Mouse (Mus musculus): ENCODE data around the gene Naa30. TPM values are rescaled to one million over a fixed set of nuclear protein-coding genes. Genes with fewer than 3 reads are reported as not detected.
"Not testable (repeated sequence)": the region's sequence is repeated elsewhere in the genome, so short reads cannot be mapped to it uniquely, and the experiment has no call there.

Gene Naa30
- total RNA-seq (2021), result 10 to 100 TPM; 35.9 to 36.9 TPM

DNA sequence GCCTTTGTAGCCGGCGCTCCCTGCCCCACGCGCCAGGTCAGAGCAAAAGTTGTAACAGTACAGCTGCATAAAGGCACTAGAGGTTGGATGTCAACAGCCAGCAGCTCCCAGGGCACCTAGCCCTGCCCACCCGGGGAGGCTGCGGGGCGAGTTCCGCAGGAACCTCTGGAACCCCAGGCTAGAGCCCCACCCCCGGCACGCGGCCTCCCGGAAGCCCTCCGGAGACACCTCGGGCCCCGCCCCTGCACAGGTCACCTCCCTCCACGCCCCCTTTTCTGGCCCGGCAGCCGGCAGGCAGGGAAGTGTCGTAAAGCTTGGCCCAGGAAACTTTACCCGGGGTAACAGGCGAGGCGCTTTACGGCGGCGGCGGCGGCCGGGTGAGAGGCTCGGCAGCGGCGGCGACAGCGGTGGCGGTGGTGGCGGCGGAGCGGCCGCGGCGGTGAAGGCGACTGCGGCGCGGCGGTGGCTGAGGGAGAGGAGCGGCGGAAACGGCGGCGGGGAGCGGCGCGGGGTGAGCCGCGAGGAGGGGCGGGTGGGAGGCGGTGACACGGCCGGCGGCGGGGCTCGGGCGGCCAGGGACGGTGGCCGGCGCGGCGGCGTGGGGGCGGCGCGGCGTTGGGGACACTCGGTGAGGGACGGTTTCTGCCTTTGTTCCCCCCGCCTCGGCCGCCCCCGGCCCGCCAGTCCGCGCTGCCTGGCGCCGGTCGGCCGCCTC is at the start of gene Naa30:
TSS of gene Naa30 (plus strand) at position 360 of the 715 bp plus-strand sequence.
- intact Hi-C loops (cut with DNase I), result no loop called here
- DNase-seq (ENCODE audit: extremely low spot score in 1 of 2, low spot score in 2 of 2), result peak; percentile 93 to 98

DNA sequence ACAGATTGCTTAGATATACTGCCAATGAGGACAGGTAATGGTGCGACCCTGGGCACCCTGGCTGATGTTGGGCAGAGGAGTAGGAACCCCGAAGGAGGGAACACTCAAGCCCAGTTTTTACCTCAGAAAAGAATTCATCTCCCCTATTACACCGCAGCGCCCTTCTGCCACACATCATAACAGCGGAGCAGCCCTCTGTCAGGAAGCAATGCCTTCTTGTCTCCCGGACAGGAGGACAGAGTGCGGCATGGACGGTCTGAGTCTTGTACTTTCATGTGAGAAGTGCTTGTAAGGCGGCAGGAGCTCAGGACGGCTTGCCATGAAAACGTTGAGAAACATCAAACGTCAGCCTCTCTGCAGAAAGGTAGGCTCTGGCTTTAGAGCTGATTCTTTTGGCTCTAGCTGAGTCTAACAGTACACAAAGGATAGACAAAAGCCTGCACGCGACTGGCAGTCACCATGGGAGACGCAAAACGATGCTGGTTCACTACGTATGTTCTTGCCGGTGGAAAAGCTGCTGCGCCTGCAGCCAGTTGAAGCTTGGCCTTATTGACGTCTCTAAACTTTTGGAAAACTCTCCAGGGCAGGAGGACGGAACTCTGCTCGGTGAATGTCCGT is 44.8 kb upstream of the Naa30 start:
- peak in 1 of 2 experiments; percentile 1 for DNase-seq (ENCODE audit: extremely low spot score in 1 of 2, low spot score in 2 of 2)
- intact Hi-C loops (cut with DNase I), result no loop called here

- intact Hi-C loops (cut with DNase I), result no loop called here
- DNase-seq (ENCODE audit: extremely low spot score in 1 of 2, low spot score in 2 of 2), result no peak
These were observed 43.3 kb upstream of the Naa30 start for GRCm38 (mm10) chr14:49128544-49129263.

DNA sequence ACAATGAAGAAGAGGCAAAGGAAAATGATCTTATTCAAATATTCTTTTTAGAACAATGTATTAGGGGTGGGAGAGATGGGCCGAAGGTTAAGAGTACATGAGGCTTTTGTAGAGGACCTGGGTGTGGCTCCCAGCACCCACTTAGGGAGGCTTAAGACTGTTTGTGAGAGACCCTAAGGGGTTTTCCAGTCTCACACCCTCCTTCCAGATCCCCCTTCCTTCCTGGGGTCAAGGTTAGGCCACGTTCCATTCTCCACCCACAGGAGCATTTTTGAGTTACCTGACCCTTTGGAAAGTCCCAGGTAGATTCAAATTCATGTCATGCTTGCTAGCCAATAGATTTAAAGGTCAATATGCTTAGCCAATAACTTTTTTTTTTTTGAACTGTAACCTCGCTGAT is 39.6 kb upstream of the Naa30 start:
- DNase-seq (ENCODE audit: extremely low spot score in 1 of 2, low spot score in 2 of 2), result no peak
- intact Hi-C loops (cut with DNase I), result no loop called here

- DNase-seq (ENCODE audit: extremely low spot score in 1 of 2, low spot score in 2 of 2), result no peak
These were observed 33.9 kb upstream of the Naa30 start for GRCm38 (mm10) chr14:49138171-49138570.

DNA sequence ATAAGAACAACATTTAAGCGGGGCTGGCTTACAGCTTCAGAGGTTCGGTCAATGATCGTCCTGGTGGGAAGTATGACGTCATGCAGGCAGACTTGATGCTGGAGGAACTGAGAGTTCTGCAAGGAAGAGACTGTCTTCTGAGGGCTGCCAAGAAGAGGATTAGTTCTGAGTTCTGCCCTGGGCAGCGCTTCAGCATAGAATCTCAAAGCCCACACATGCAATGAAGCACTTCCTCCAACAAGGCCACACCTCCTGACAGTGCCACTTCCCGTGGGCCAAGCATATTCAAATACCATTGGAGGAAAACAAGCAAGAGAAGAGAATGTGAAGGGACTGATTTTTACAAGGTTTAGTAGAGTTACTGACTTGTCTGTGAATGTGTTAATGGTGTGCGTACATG is 31.3 kb upstream of the Naa30 start:
- DNase-seq (ENCODE audit: extremely low spot score in 1 of 2, low spot score in 2 of 2), result no peak
- intact Hi-C loops (cut with DNase I), result no loop called here

More at GRCm38 (mm10) chr14:49138171-49138570, 33.9 kb upstream of the Naa30 start:
- intact Hi-C loops (cut with DNase I), result no loop called here

DNA sequence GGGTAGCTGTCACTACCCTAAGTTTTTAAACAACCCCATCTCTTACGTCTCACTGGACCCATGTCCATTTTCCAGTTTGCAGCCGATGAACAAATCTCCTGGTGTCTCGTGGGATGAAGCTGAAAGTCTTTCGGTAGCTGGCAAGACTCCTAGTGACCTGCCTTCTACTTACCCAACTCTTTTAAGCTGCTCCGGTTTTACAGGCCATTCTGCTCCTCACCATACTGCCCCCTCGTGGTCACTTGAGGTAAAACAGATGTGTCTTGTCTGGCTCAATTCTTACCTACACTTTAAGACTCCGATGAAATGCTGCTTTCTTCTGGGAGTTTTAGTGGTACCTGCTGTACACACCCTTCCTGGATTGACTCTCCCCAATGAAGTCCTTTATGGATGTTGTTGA is 18.2 kb upstream of the Naa30 start:
- intact Hi-C loops (cut with DNase I), result no loop called here
- peak; percentile 16 to 70 for DNase-seq (ENCODE audit: extremely low spot score in 1 of 2, low spot score in 2 of 2)

DNA sequence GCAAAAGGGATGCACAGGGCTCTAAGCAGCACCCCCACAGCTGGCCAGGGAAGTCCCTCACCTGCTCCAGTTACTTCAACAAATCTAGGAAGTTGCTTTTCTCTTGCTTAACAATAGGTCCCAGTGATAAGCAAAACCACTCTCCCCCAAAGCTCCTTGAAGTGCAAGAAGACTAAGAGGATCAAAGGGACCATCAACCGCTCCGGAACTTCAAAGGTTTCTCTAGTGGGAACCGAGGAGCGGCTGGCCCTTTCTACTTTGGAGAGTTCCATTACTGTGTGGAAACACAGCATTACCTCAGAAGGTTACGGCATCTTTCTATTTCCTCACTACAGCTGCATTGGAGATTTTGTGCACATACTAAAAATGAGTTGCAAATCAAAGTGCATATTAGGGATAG is 16.5 kb upstream of the Naa30 start:
- DNase-seq (ENCODE audit: extremely low spot score in 1 of 2, low spot score in 2 of 2), result peak in 1 of 2 experiments; percentile 35
- intact Hi-C loops (cut with DNase I), result no loop called here

DNA sequence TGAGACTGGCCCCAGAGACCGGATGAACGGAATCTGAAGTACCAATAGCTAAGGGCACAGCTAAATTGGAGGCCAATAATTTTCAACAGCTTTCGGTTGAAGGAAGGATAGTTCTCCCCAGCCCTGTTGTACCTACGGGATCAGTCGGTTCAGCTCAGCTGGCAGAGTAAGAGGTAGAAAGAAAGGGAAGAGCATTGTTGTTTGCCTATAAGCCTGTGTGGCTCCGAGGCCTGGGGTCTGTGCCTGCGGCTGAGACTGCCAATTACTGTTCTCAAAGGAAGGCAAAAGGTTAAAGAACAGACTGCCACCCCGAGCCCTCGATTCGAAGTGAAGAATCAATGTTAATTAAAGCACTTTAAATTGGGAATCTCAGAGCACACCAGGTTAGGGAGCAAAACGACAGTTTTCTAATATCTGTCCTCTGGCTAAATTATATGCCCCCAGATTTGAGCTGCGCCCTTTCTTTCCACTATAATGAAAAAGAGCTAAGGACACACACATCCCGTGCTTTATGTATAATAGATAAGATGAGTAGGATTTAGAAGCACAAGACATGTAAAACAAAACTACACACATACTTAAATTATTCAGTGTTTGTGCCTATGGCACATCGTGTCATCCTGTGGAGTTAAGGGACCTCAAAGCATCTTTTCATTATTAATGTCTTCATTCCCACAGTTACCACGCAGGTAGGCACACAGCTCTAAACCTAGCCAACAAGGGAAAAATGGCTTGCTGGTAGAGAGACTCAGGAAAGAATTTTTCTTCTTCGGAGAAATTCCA is 13.7 kb upstream of the Naa30 start:
- intact Hi-C loops (cut with DNase I), result no loop called here

GRCm38 (mm10) chr14:49171286-49171685 is 740 bp upstream of the Naa30 start:
- no peak for DNase-seq (ENCODE audit: extremely low spot score in 1 of 2, low spot score in 2 of 2)
- intact Hi-C loops (cut with DNase I), result no loop called here

More for the DNA sequence above, 13.7 kb upstream of the Naa30 start:
- DNase-seq (ENCODE audit: extremely low spot score in 1 of 2, low spot score in 2 of 2), result no peak

- peak; percentile 31 to 76 for DNase-seq (ENCODE audit: extremely low spot score in 1 of 2, low spot score in 2 of 2)
- intact Hi-C loops (cut with DNase I), result no loop called here
These were observed 559 bp downstream of the Naa30 start for GRCm38 (mm10) chr14:49172582-49172988.

- intact Hi-C loops (cut with DNase I), result no loop called here
- no peak for DNase-seq (ENCODE audit: extremely low spot score in 1 of 2, low spot score in 2 of 2)
These were observed 1.5 kb downstream of the Naa30 start for GRCm38 (mm10) chr14:49173290-49174135.

GRCm38 (mm10) chr14:49179736-49180135 is 7.7 kb downstream of the Naa30 start:
- intact Hi-C loops (cut with DNase I), result no loop called here
- DNase-seq (ENCODE audit: extremely low spot score in 1 of 2, low spot score in 2 of 2), result no peak

DNA sequence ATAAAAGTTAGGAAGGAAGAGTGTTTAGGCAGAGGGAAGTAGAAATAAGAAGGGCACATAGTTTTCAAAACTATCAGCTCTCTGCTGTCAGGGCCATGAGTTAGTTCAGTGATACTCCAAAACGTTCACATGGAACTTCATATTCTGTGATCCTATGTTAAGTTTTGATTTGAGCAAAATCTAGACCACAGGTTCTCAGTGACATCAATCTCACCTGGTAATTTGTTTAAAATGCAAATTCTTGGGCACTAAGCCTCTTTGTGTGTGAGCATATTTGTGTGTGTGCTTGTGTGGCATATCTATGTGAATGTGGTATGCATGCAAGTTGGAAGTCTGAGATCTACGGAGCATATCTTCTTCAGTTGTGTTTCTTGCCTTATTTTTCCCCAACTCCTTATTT is 14.2 kb downstream of the Naa30 start:
- no peak for DNase-seq (ENCODE audit: extremely low spot score in 1 of 2, low spot score in 2 of 2)
- intact Hi-C loops (cut with DNase I), result no loop called here

DNA sequence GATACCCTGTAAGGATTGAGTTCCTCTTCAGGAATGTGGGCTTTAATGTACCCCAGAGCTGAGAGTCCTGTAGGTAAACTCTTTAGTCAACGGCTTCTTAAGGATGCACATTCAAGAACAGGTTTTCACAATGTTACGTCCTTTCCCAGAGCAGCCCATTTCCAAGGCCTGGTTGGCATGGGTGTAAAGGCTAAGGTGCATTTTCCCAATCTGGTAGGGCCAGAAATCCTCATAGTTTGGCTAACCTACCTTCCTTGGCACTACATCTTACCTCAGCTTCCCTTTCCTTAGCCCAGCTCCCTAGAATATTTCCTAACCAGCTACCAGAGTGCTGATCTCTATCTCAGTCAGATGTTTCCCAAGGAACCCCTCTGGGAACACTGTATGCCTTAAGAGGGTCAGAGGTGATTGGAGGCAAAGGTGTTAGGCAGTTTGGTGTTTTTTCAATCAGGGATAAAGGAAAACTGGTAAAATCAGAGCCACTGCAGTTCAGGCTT is 25.1 kb downstream of the Naa30 start:
- intact Hi-C loops (cut with DNase I), result no loop called here
- no peak for DNase-seq (ENCODE audit: extremely low spot score in 1 of 2, low spot score in 2 of 2)

- peak in 1 of 2 experiments; percentile 24 for DNase-seq (ENCODE audit: extremely low spot score in 1 of 2, low spot score in 2 of 2)
- intact Hi-C loops (cut with DNase I), result no loop called here
These were observed 29.2 kb downstream of the Naa30 start for GRCm38 (mm10) chr14:49201073-49201778.

DNA sequence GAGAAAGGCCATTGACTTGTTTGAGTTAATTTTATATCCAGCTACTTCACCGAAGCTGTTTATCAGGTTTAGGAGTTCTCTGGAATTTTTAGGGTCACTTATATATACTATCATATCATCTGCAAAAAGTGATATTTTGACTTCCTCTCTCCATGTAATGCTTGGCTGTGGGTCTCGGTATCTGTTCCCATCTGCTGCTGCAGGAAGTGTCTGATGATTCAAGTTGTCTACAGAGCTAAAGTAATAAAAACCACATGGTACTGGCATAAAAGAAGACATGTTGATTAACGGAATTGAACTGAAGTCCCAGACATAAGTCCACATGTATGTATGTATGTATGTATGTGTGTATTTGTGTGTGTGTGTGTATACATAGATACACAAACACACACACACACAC is 38.2 kb downstream of the Naa30 start:
- intact Hi-C loops (cut with DNase I); DNase-seq (ENCODE audit: extremely low spot score in 1 of 2, low spot score in 2 of 2): not testable (repeated sequence)

DNA sequence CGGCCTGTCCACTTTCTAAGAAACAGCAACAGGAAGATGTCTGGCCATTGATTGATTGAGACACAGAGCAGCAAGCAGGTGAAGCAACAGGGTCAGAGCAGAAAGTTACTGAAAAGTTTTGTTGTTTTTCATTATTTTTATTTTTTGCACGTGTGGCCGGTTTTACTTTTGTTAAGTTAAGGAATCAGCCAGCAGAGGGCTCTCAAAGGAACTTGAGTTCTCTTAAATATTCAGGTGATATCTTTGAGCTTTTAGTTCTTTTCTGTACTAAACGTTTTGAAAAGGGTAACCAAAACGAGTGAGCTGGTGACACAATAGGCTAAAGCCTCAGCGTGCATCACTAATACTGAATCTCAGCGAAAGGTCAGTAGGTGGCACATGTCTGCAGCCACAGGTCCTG is 46.7 kb downstream of the Naa30 start:
- no peak for DNase-seq (ENCODE audit: extremely low spot score in 1 of 2, low spot score in 2 of 2)
- intact Hi-C loops (cut with DNase I), result no loop called here
